Mouse (Mus musculus) heart, embryonic 13.5 days (tissue): Measurements from ENCODE around the gene Socs1. TPM values are rescaled to one million over a fixed set of nuclear protein-coding genes. Genes with fewer than 3 reads are reported as not detected.

Experiments used
- ATAC-seq: fragments of 200-750 bp; cut with Nextera tagmentation; 2 replicates; pipeline ENCODE4 v1.8.0; 2017; ENCODE audit warnings: moderate TSS enrichment; ENCODE audit not compliant: insufficient number of reproducible peaks, low FRiP score, low TSS enrichment; ENCODE audit errors: extremely low read depth
- H3K27ac ChIP-seq: fragments of 300-500 bp; sonication (generic); replicated peaks from 2 replicates; pipeline ENCODE4 v1.5.1; 2015; ENCODE audit warnings: moderate library complexity, mild to moderate bottlenecking, inconsistent platforms
- H3K27me3 ChIP-seq: fragments of 300-500 bp; sonication (generic); replicated peaks from 2 replicates; pipeline ENCODE4 v1.6.1; 2015; ENCODE audit warnings: mild to moderate bottlenecking, inconsistent platforms
- H3K36me3 ChIP-seq: fragments of 300-500 bp; sonication (generic); 2 replicates; pipeline ENCODE4 v1.6.1; 2015; ENCODE audit warnings: mild to moderate bottlenecking, inconsistent platforms
- H3K4me1 ChIP-seq: fragments of 300-500 bp; sonication (generic); 2 replicates; pipeline ENCODE4 v1.6.1; 2015; ENCODE audit warnings: inconsistent platforms
- H3K4me2 ChIP-seq: fragments of 300-500 bp; sonication (generic); 2 replicates; pipeline ENCODE4 v1.6.1; 2015; ENCODE audit warnings: inconsistent platforms, mild to moderate bottlenecking, moderate library complexity
- H3K4me3 ChIP-seq: fragments of 300-500 bp; sonication (generic); 2 replicates; pipeline ENCODE4 v1.5.1; 2015; ENCODE audit warnings: moderate library complexity, mild to moderate bottlenecking, inconsistent platforms
- H3K9ac ChIP-seq: fragments of 300-500 bp; sonication (generic); 2 replicates; pipeline ENCODE4 v1.6.1; 2015; ENCODE audit warnings: inconsistent platforms, mild to moderate bottlenecking, moderate library complexity
- H3K9me3 ChIP-seq: fragments of 300-500 bp; sonication (generic); 2 replicates; pipeline ENCODE4 v1.6.1; 2016; ENCODE audit warnings: inconsistent platforms
- WGBS: fragments of 180-500 bp; shearing (Covaris S2); methylation state at CpG from one replicate; pipeline ENCODE4 v1.1.7; 2015; ENCODE audit warnings: mixed read lengths; 5-methylcytosine and 5-hydroxymethylcytosine counted together
- polyA plus RNA-seq: library from polyadenylated mRNA; unstranded; fragments of >200 nt; fragmentation: Nextera tagmentation; extraction: Ambion mirVana; gene quantifications from 2 replicates; pipeline ENCODE4 v1.2.1, GENCODE M21; 2015

Gene Socs1
- polyA plus RNA-seq, 1 experiment from 2014 or later = 4.8 TPM

- Histone ChIP-seq H3K4me3 (no peak overlapping the region), H3K36me3 (no peaks in the 10 kb centered on the region), H3K4me1 (peaks cover 3% of the 10 kb centered on the region), H3K27me3 (peaks cover 19% of the 10 kb centered on the region; the same call in 1 of the 2 replicates), H3K4me2 (no peak overlapping the region), H3K9me3 (no peaks in the 10 kb centered on the region), H3K9ac (no peak overlapping the region), H3K27ac (no peak overlapping the region)
- 71% methylated on average over 6 of the region's 6 CpGs for WGBS
- no peak for ATAC-seq
Observed at GRCm38 (mm10) chr16:10756168-10756567, 29.2 kb downstream of the Socs1 start.

- Histone ChIP-seq H3K4me3 (no peak overlapping the region), H3K27me3 (peaks cover 19% of the 10 kb centered on the region; the same call in 1 of the 2 replicates), H3K4me2 (no peak overlapping the region), H3K9ac (no peak overlapping the region), H3K4me1 (peaks cover 8% of the 10 kb centered on the region), H3K9me3 (no peaks in the 10 kb centered on the region), H3K27ac (no peak overlapping the region), H3K36me3 (no peaks in the 10 kb centered on the region)
- WGBS = 71% methylated on average over 3 of the region's 3 CpGs
- ATAC-seq = no peak; the same call in 1 of the 2 replicates
Observed at GRCm38 (mm10) chr16:10754521-10755296, 30.6 kb downstream of the Socs1 start.

GRCm38 (mm10) chr16:10749824-10750223 lies 35.5 kb downstream of the Socs1 start:
- Histone ChIP-seq H3K4me2 (no peak overlapping the region), H3K27me3 (peaks cover 9% of the 10 kb centered on the region; the same call in 1 of the 2 replicates), H3K4me1 (peaks cover 20% of the 10 kb centered on the region), H3K36me3 (no peaks in the 10 kb centered on the region), H3K9ac (no peak overlapping the region), H3K27ac (0 out of 2 replicates have a peak overlapping the region, but pooled peaks have one; percentile 2), H3K4me3 (no peak overlapping the region), H3K9me3 (no peaks in the 10 kb centered on the region)
- 0 out of 2 replicates have a peak, but pooled peaks have one; percentile 27 for ATAC-seq
- WGBS = 23% methylated on average over 7 of the region's 7 CpGs

- Histone ChIP-seq H3K36me3 (no peaks in the 10 kb centered on the region), H3K27me3 (peaks cover 8% of the 10 kb centered on the region; the same call in 1 of the 2 replicates), H3K4me2 (no peak overlapping the region), H3K4me3 (no peak overlapping the region), H3K27ac (0 out of 2 replicates have a peak overlapping the region, but pooled peaks have one; percentile 2), H3K4me1 (peaks cover 20% of the 10 kb centered on the region), H3K9ac (no peak overlapping the region), H3K9me3 (no peaks in the 10 kb centered on the region)
- no peak for ATAC-seq
- WGBS = 26% methylated on average over 7 of the region's 7 CpGs
Observed at GRCm38 (mm10) chr16:10749226-10749625, 36.1 kb downstream of the Socs1 start.

- no peak overlapping the region for H3K4me2 ChIP-seq
- H3K4me1 ChIP-seq = peaks cover 44% of the 10 kb centered on the region
- WGBS = 73% methylated on average over 2 of the region's 2 CpGs
- H3K9ac ChIP-seq = no peak overlapping the region
- no peak overlapping the region for H3K4me3 ChIP-seq
- no peaks in the 10 kb centered on the region for H3K36me3 ChIP-seq
- no peak for ATAC-seq
- no peak overlapping the region for H3K27ac ChIP-seq
- H3K27me3 ChIP-seq = no peaks in the 10 kb centered on the region
- no peaks in the 10 kb centered on the region for H3K9me3 ChIP-seq
Observed at GRCm38 (mm10) chr16:10741082-10741481, 44.3 kb downstream of the Socs1 start.

- no peaks in the 10 kb centered on the region for H3K27me3 ChIP-seq
- H3K4me3 ChIP-seq = no peak overlapping the region
- H3K36me3 ChIP-seq = no peaks in the 10 kb centered on the region
- H3K9ac ChIP-seq = no peak overlapping the region
- H3K4me1 ChIP-seq = peaks cover 51% of the 10 kb centered on the region
- no peak overlapping the region for H3K27ac ChIP-seq
- H3K4me2 ChIP-seq = no peak overlapping the region
- H3K9me3 ChIP-seq = no peaks in the 10 kb centered on the region
- WGBS = 60% methylated on average over 9 of the region's 9 CpGs
- ATAC-seq = no peak
Observed at GRCm38 (mm10) chr16:10739854-10740398, 45.4 kb downstream of the Socs1 start.

GRCm38 (mm10) chr16:10738866-10739265 lies 46.5 kb downstream of the Socs1 start:
- H3K4me3 ChIP-seq = no peak overlapping the region
- H3K4me1 ChIP-seq = peaks cover 51% of the 10 kb centered on the region
- no peaks in the 10 kb centered on the region for H3K36me3 ChIP-seq
- H3K9ac ChIP-seq = no peak overlapping the region
- H3K4me2 ChIP-seq = no peak overlapping the region
- H3K27ac ChIP-seq = peak overlapping the region; percentile 72; the same call in 1 of the 2 replicates
- ATAC-seq = no peak
- 62% methylated on average over 3 of the region's 3 CpGs for WGBS
- H3K27me3 ChIP-seq = no peaks in the 10 kb centered on the region
- H3K9me3 ChIP-seq = no peaks in the 10 kb centered on the region

- Histone ChIP-seq H3K27me3 (no peaks in the 10 kb centered on the region), H3K4me3 (no peak overlapping the region), H3K4me1 (peaks cover 51% of the 10 kb centered on the region), H3K27ac (peak overlapping the region; percentile 72), H3K9me3 (no peaks in the 10 kb centered on the region), H3K36me3 (no peaks in the 10 kb centered on the region), H3K4me2 (no peak overlapping the region), H3K9ac (no peak overlapping the region)
- WGBS = 37% methylated on average over 2 of the region's 2 CpGs
- ATAC-seq = no peak
Observed at GRCm38 (mm10) chr16:10737571-10737970, 47.8 kb downstream of the Socs1 start.

GRCm38 (mm10) chr16:10736364-10736763 lies 49.0 kb downstream of the Socs1 start:
- 41% methylated on average over 10 of the region's 10 CpGs for WGBS
- Histone ChIP-seq H3K4me2 (no peak overlapping the region), H3K4me1 (peaks cover 51% of the 10 kb centered on the region), H3K36me3 (peaks cover 2% of the 10 kb centered on the region; the same call in 1 of the 2 replicates), H3K4me3 (no peak overlapping the region), H3K27ac (0 out of 2 replicates have a peak overlapping the region, but pooled peaks have one; percentile 72), H3K9ac (0 out of 2 replicates have a peak overlapping the region, but pooled peaks have one; percentile 33), H3K27me3 (no peaks in the 10 kb centered on the region), H3K9me3 (no peaks in the 10 kb centered on the region)
- no peak for ATAC-seq

GRCm38 (mm10) chr16:10735781-10736180 lies 49.6 kb downstream of the Socs1 start:
- ATAC-seq = no peak
- H3K4me3 ChIP-seq = no peak overlapping the region
- no peaks in the 10 kb centered on the region for H3K27me3 ChIP-seq
- no peak overlapping the region for H3K4me2 ChIP-seq
- H3K27ac ChIP-seq = no peak overlapping the region
- H3K9me3 ChIP-seq = no peaks in the 10 kb centered on the region
- H3K9ac ChIP-seq = 0 out of 2 replicates have a peak overlapping the region, but pooled peaks have one; percentile 5
- H3K36me3 ChIP-seq = peaks cover 2% of the 10 kb centered on the region; the same call in 1 of the 2 replicates
- H3K4me1 ChIP-seq = peaks cover 47% of the 10 kb centered on the region
- 50% methylated on average over 2 of the region's 2 CpGs for WGBS

- Histone ChIP-seq H3K36me3 (peaks cover 2% of the 10 kb centered on the region; the same call in 1 of the 2 replicates), H3K9ac (no peak overlapping the region), H3K4me2 (no peak overlapping the region), H3K27ac (no peak overlapping the region), H3K9me3 (no peaks in the 10 kb centered on the region), H3K27me3 (no peaks in the 10 kb centered on the region), H3K4me3 (no peak overlapping the region), H3K4me1 (peaks cover 27% of the 10 kb centered on the region)
- no peak for ATAC-seq
- WGBS = 68% methylated on average over 5 of the region's 5 CpGs
Observed at GRCm38 (mm10) chr16:10732421-10732820, 52.9 kb downstream of the Socs1 start.
